Mouse (Mus musculus) v-Abl transformed pro-B cells (cell line): ENCODE data around the gene Gspt1.

ENCODE experiments used
- in situ Hi-C, 2 experiments: fragments of 400-800 bp; cut with MboI; formaldehyde crosslinking; loops; one replicate each; pipeline ENCODE4 v1.15.1; 2025; ENCODE audit not compliant: unreplicated experiment in 2 of 2

Gene Gspt1

GRCm38 (mm10) chr16:11253898-11254722, at the start of gene Gspt1:
Gene Gspt1, minus strand, starts transcription at chr16:11254325.
- in situ Hi-C loops = loop anchor here (5.0 to 10.0 kb wide), 2 partner anchors 58 to 131 kb away; partner anchors contain the start of gene Tnfrsf17 (in 1 of the 2)

GRCm38 (mm10) chr16:11303741-11304140, 49.6 kb upstream of the Gspt1 start:
- in situ Hi-C loops = loop anchor here in 1 of 2 experiments (25.0 kb wide), 1 partner anchor 1809 kb away; the partner anchor contains the start of gene Ercc4

DNA sequence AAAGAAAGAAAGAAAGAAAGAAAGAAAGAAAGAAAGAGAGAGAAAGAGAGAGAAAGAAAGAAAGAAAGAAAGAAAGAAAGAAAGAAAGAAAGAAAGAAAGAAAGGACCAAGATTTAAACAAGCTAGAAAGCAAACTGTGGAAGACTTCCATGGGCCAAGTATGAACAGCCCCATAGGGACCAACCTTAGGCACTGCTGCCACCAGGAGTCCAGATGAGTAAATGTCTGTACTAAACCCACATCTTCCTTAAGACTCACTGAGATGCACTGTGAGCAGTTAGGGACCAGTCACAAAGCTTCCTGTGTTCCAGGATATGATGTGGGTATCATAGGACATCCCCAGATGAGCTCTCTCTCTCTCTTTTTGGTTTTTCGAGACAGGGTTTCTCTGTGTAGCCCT, 43.6 kb upstream of the Gspt1 start:
- in situ Hi-C loops = loop anchor here in 1 of 2 experiments (5.0 to 25.0 kb wide), 3 partner anchors 265 to 890 kb away; no protein-coding TSS in a partner anchor

- in situ Hi-C loops = loop anchor here in 1 of 2 experiments (5.0 to 25.0 kb wide), 3 partner anchors 263 to 892 kb away; no protein-coding TSS in a partner anchor
Observed at GRCm38 (mm10) chr16:11295583-11295982, 41.5 kb upstream of the Gspt1 start.

DNA sequence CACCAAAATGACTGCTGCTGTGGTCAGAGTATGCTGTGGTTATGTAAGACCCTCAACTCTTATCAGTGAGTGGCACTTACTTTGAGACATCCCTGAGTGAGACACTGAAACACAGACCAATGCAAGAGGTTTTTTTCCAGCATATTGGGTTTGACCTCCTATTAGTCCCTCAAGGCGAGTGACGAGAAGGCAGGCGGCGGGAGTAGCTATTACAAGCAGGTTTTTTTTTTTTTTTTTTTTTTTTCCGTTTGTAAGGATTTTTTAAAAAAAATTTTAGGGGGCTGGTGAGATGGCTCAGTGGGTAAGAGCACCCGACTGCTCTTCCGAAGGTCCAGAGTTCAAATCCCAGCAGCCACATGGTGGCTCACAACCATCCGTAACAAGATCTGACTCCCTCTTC, 34.7 kb upstream of the Gspt1 start:
- in situ Hi-C loops = loop anchor here in 1 of 2 experiments (25.0 kb wide), 1 partner anchor 898 kb away; no protein-coding TSS in a partner anchor

GRCm38 (mm10) chr16:11285949-11286348, 31.8 kb upstream of the Gspt1 start:
- in situ Hi-C loops = loop anchor here in 1 of 2 experiments (25.0 kb wide), 1 partner anchor 901 kb away; no protein-coding TSS in a partner anchor

GRCm38 (mm10) chr16:11284881-11285280, 30.8 kb upstream of the Gspt1 start:
- in situ Hi-C loops = loop anchor here in 1 of 2 experiments (25.0 kb wide), 1 partner anchor 902 kb away; no protein-coding TSS in a partner anchor

DNA sequence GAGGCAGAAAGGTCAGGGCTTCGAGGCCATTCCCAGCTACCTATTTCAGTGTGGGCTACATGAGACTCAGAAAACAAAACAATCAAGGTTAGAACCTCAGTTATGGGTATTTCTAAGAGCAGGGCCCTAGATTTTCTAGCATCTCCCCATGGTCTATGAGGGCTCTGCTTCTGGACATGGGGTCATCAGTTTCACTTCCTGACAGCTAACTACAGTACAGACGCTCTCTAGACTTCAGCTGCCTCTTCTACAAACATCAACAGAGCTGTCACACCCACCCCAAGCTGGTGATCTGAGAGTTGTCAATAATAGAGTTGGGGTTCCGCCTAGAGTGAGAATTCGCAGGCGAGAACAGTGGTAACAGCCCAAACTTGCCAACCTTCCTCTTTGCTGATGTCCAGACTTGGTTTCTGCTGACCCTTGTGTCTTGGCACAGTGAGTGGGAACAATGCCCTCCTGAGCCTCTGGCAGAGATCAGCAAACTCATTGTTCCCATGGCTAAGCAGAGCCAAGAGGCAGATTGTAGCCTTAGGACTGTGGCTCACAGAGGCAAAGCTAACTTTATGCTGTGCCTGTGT, 28.6 kb upstream of the Gspt1 start:
- in situ Hi-C loops = loop anchor here in 1 of 2 experiments (25.0 kb wide), 1 partner anchor 905 kb away; no protein-coding TSS in a partner anchor

DNA sequence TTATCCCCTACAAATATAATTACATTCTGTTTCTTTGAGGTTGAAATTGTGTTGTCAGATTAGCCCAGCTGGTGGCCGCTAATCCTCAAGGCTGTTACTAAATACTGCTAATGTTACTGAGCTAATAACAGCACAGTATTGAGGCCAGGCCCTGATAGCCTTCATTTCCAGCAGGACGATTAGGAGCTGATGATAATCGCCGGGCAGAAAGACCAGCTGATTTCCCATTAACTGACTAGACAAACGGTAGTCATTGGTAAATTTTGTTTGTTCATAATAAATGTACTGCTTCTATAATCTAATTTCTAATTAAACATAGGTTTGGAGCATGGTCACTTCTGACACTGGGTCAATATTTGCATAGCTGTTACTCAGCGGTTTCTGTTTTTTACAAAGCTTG, 24.7 kb upstream of the Gspt1 start:
- in situ Hi-C loops = loop anchor here in 1 of 2 experiments (25.0 kb wide), 1 partner anchor 909 kb away; no protein-coding TSS in a partner anchor

DNA sequence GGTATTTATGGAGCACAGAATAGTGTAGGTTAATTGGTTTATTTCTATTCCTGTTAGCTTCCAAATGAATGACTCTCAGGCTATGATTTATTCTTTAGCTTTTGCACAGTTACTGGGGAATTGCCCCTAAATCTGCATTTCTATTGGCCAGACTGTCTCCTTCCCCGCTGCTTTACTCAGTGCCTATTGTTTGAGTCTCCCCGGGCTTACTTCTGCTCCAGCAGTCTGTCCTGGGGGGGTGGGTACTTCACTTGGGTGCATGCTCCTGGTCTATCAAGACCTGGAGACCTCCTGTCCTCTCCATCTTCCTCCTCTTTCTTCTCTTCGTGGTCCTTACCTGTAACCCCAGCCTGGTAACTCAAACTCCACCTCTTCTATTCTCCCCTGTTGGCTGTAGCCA, 22.8 kb upstream of the Gspt1 start:
- in situ Hi-C loops = loop anchor here in 1 of 2 experiments (25.0 kb wide), 1 partner anchor 910 kb away; no protein-coding TSS in a partner anchor

GRCm38 (mm10) chr16:11271073-11271472, 16.9 kb upstream of the Gspt1 start:
- in situ Hi-C loops = no loop called here

DNA sequence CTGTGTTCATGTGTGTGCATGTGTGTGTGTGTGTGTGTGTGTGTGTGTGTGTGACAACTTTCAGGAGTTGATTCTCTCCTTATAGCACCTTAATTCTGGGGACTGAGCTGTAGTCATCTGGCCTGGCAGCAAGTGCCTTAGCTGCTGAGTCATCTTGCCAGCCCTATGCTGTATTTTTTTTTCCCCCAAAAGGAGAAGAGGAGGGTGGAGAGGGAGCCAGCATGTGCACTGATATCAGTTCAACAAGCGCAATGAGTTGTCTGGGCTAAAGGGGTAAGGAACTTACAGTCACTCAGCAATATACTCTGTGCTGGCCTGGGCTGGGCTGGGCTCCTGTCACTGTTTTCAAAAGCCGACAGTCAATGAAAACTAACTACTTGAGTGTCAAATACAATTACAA, 16.5 kb upstream of the Gspt1 start:
- in situ Hi-C loops = no loop called here

GRCm38 (mm10) chr16:11269808-11270207, 15.7 kb upstream of the Gspt1 start:
- in situ Hi-C loops = no loop called here

GRCm38 (mm10) chr16:11266556-11266955, 12.4 kb upstream of the Gspt1 start:
- in situ Hi-C loops = no loop called here

DNA sequence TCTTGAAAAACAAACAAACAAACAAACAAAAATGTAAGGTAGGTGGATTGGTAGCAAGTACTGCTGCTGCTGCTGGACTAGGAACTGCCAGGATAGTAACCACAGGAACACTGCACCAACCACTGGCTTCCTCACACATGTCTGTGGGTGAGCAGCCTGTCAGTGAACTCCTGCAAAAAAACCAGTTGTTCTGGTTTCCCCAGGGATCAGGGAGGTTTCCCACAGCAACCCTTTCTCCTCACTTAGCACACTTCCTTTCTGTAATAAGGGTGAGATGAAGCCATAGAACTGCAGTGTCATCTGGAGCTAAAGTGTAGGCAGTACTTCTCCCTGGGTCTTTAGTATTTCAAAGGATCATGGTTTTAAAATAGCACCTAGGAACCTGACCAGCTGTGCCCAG, 9.1 kb upstream of the Gspt1 start:
- in situ Hi-C loops = no loop called here

DNA sequence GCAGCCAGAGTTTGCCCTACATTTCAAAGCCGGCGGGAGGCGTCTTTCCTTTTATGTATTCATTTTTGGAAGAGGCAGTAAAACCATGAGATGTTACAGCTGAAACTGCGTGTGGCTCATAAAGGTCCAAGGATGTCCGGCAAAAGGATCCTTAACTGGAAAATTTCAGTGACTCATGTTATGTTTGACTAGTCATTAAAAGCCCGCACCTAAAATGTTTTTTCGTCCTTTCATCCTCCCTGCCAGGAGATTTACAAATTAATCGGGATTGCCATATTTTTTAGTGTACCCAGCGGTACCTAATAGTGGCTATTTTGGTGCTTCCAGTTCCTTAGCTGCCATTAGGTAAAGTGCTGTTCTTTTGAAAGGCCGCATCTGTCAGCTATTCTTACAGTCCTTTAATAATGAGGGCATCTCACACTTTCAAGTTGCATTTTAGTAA, 619 bp upstream of the Gspt1 start:
- in situ Hi-C loops = loop anchor here (5.0 to 10.0 kb wide), 3 partner anchors 58 to 163 kb away; partner anchors contain the start of gene Tnfrsf17 (in 1 of the 2)

GRCm38 (mm10) chr16:11253065-11253831, 877 bp downstream of the Gspt1 start:
- in situ Hi-C loops = loop anchor here (5.0 to 10.0 kb wide), 2 partner anchors 59 to 132 kb away; partner anchors contain the start of gene Tnfrsf17 (in 1 of the 2)

DNA sequence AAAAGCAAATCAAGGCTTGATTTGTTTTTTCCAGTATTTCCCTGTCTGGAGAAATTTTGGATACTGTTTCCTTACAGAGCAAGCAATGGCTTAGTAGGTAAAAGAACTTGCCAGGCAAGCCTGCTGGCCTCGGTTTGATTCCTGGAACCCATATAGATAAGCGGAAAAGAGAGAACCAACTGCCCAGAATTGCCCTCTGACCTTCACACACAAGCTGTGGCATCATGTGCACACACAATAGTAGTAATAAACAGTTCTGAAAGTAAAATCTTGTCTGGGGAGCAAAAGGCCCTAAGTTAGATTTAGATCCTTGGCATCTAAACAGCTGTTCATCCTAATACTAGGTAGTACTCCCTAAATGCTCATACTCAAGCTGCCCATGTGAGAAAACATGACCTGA, 6.3 kb downstream of the Gspt1 start:
- in situ Hi-C loops = no loop called here

- in situ Hi-C loops = no loop called here
Observed at GRCm38 (mm10) chr16:11245767-11246166, 8.4 kb downstream of the Gspt1 start.

GRCm38 (mm10) chr16:11242401-11242800, 11.7 kb downstream of the Gspt1 start:
- in situ Hi-C loops = no loop called here
